Mouse (Mus musculus) stomach, postnatal 0 days (tissue): ENCODE data around the gene Tcerg1l. TPM values are rescaled to one million over a fixed set of nuclear protein-coding genes. Genes with fewer than 3 reads are reported as not detected.

ENCODE experiments used
- ATAC-seq: fragments of 200-750 bp; cut with Nextera tagmentation; 2 replicates; pipeline ENCODE4 v1.8.0; 2017; ENCODE audit not compliant: low FRiP score, low TSS enrichment
- DNase-seq: peaks from one replicate; pipeline ENCODE4 v3.0.0-alpha.2; 2016; ENCODE audit warnings: low spot score
- H3K27ac ChIP-seq: fragments of 300-500 bp; sonication (generic); replicated peaks from 2 replicates; pipeline ENCODE4 v1.5.1; 2014; ENCODE audit warnings: mild to moderate bottlenecking, control low read depth
- H3K27me3 ChIP-seq: fragments of 300-500 bp; sonication (generic); 2 replicates; pipeline ENCODE4 v1.6.1; 2014; ENCODE audit warnings: low read length; ENCODE audit not compliant: control insufficient read depth, insufficient read depth
- H3K36me3 ChIP-seq: fragments of 300-500 bp; sonication (generic); 2 replicates; pipeline ENCODE4 v1.6.1; 2014; ENCODE audit warnings: low read length, mixed read lengths; ENCODE audit not compliant: control insufficient read depth, insufficient read depth
- H3K4me1 ChIP-seq: fragments of 300-500 bp; sonication (generic); replicated peaks from 2 replicates; pipeline ENCODE4 v1.6.1; 2014; ENCODE audit warnings: antibody characterized with exemption; ENCODE audit not compliant: control insufficient read depth, insufficient read depth
- H3K4me2 ChIP-seq: fragments of 300-500 bp; sonication (generic); replicated peaks from 2 replicates; pipeline ENCODE4 v1.6.1; 2014; ENCODE audit warnings: low read depth, mild to moderate bottlenecking, control low read depth, moderate library complexity
- H3K4me3 ChIP-seq: fragments of 300-500 bp; sonication (generic); 2 replicates; pipeline ENCODE4 v1.5.1; 2014; ENCODE audit warnings: low read depth, low read length, control low read depth
- H3K9ac ChIP-seq: fragments of 300-500 bp; sonication (generic); 2 replicates; pipeline ENCODE4 v1.6.1; 2014; ENCODE audit warnings: mild to moderate bottlenecking, low read length, control low read depth, mixed read lengths
- H3K9me3 ChIP-seq: fragments of 300-500 bp; sonication (generic); 2 replicates; pipeline ENCODE4 v1.6.1; 2016; ENCODE audit warnings: low read length; ENCODE audit not compliant: control insufficient read depth
- CTCF ChIP-seq: IDR thresholded peaks from 2 replicates; pipeline ENCODE4 v1.5.1; 2016; ENCODE audit warnings: antibody characterized with exemption, low read depth, mild to moderate bottlenecking, moderate library complexity
- EP300 ChIP-seq: optimal IDR thresholded peaks from 2 replicates; pipeline ENCODE3; 2016; ENCODE audit warnings: antibody characterized with exemption
- WGBS: fragments of 180-500 bp; shearing (Covaris S2); extraction: QIAGEN DNeasy Blood & Tissue Kit; methylation state at CpG from one replicate; pipeline ENCODE4 v1.1.7; 2014; 5-methylcytosine and 5-hydroxymethylcytosine counted together
- polyA plus RNA-seq: library from polyadenylated mRNA; unstranded; fragments of >200 nt; fragmentation: Nextera tagmentation; extraction: Ambion mirVana; gene quantifications from 2 replicates; pipeline ENCODE4 v1.2.1, GENCODE M21; 2015

The Tcerg1l gene
- polyA plus RNA-seq, 1 experiment from 2014 or later: 0.19 TPM

DNA sequence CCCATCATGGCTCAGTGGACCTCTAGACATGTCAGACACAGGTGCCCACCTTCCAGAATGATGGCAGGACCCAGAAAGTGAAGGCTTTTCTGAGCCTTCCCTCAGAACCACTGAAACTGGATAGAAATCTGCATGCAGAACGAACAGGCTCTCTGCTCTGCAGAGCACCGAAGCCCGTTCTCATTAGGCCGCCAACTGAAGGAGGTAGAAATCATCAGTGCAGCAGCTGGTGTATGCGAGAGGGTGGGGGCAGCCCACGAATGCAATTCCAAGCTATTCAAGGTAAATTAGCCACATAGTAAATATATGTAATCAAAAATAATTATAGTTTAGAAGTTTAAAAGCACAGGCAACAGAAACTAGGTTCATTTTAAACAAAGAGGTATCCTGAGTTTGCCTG lies 68.9 kb downstream of the Tcerg1l start:
- H3K36me3 ChIP-seq: no peaks in the 10 kb centered on the region
- no peak overlapping the region for H3K9ac ChIP-seq
- H3K4me2 ChIP-seq: no peak overlapping the region
- 71% methylated on average over 6 of the region's 6 CpGs for WGBS
- TF ChIP-seq CTCF (no peak), EP300 (no peak)
- no peaks in the 10 kb centered on the region for H3K27me3 ChIP-seq
- H3K4me3 ChIP-seq: no peak overlapping the region
- H3K9me3 ChIP-seq: no peaks in the 10 kb centered on the region
- H3K4me1 ChIP-seq: no peaks in the 10 kb centered on the region
- DNase-seq (no peak), ATAC-seq (no peak)
- no peak overlapping the region for H3K27ac ChIP-seq

DNA sequence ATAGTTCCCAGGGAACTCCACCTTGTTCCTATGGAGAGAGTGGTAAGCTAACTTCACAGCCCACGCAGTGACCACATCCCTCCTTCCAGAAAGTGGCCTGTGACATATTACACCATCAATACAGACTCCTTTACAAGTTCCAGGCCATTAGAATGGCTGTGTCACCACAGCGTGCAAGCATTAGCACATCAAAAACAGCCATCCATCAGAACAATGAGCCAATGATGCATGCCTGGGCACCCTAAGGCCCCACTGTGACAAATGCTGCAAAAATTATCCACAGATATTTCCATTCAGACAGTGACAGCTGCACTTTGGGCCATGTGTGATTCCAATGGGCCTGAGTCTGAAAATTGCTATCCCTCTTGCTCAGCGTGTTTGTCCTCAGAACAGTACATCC lies 70.8 kb downstream of the Tcerg1l start:
- DNase-seq: no peak
- TF ChIP-seq CTCF (no peak), EP300 (no peak)
- no peaks in the 10 kb centered on the region for H3K36me3 ChIP-seq

DNA sequence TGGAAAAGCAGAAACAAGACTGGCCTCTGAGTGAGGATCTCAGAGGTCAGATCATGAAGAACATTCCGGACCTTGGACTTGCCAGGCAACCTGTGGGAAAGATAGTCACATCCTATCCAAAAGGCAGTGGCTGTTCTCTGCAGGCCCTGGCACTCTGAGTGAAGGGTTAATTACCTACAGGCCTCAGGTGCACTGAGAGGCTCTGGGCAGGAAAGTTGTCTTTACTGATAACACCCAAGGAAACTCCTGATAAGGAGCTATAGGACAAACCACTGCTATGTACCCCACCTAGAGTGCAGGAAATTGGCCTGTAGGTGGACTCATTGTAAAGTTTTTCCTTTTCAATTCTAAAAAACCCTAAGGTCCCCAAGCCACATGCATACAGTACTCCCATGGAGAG lies 83.8 kb downstream of the Tcerg1l start:
- Histone ChIP-seq H3K4me3 (no peak overlapping the region), H3K27me3 (no peaks in the 10 kb centered on the region), H3K4me2 (no peak overlapping the region), H3K4me1 (no peaks in the 10 kb centered on the region), H3K9me3 (no peaks in the 10 kb centered on the region), H3K27ac (no peak overlapping the region), H3K9ac (no peak overlapping the region), H3K36me3 (no peaks in the 10 kb centered on the region)
- no peak for DNase-seq
- TF ChIP-seq EP300 (no peak), CTCF (no peak)
- WGBS: 87% methylated on average over 1 of the region's 1 CpGs
- ATAC-seq: no peak

More for the DNA sequence above, 70.8 kb downstream of the Tcerg1l start:
- Histone ChIP-seq H3K4me3 (no peak overlapping the region), H3K9ac (no peak overlapping the region), H3K4me2 (no peak overlapping the region), H3K27ac (no peak overlapping the region), H3K27me3 (no peaks in the 10 kb centered on the region), H3K9me3 (no peaks in the 10 kb centered on the region), H3K4me1 (no peaks in the 10 kb centered on the region)
- WGBS: 69% methylated on average over 3 of the region's 3 CpGs
- ATAC-seq: no peak

DNA sequence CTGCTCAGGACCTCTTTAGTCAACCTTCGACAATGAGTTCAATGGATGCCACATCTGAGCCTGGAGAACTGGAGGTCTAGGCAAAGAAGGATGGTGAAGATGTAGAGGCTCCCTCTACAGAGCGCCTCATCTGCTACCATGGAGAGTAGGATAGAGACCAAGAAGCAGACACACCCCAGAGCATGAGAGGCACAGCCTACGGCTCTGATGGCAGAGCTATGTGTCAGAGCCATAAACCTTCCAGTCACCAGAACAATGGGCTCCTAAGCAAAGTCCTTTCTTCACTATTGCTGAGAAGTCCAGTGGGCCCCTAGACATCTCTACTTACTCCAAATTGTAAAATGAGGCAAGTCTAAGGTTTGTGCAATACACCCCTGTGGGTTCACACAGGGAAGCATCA lies 91.4 kb downstream of the Tcerg1l start:
- no peaks in the 10 kb centered on the region for H3K36me3 ChIP-seq
- DNase-seq (no peak), ATAC-seq (no peak)
- no peak for TF ChIP-seq EP300
- TF ChIP-seq CTCF: no peak
- H3K4me2 ChIP-seq: no peak overlapping the region
- no peak overlapping the region for H3K27ac ChIP-seq
- H3K4me1 ChIP-seq: no peaks in the 10 kb centered on the region
- no peak overlapping the region for H3K9ac ChIP-seq
- no peak overlapping the region for H3K4me3 ChIP-seq
- no peaks in the 10 kb centered on the region for H3K27me3 ChIP-seq
- 73% methylated on average over 3 of the region's 3 CpGs for WGBS
- H3K9me3 ChIP-seq: no peaks in the 10 kb centered on the region

DNA sequence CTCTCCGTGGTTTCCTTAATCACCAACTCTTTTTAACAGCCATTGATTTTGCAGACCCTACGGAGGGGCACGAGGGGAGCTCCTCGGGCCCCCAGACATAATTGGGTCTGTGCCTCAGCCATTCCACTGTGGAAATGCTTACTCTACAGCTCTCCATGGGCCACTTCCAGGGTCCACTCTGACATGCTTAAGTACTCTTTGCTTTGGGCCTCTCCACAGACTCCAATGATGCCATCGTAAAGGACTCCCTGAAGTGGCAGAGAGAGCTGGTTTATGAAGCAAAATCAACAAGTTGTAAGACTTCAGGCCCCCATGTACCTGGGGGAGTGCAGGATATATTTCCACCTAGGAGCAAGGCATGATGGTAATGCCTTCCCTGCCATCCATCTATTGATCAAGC lies 112.7 kb downstream of the Tcerg1l start:
- H3K9me3 ChIP-seq: no peaks in the 10 kb centered on the region
- H3K4me1 ChIP-seq: no peaks in the 10 kb centered on the region
- H3K9ac ChIP-seq: no peak overlapping the region
- no peaks in the 10 kb centered on the region for H3K36me3 ChIP-seq
- DNase-seq: no peak
- WGBS: 79% methylated on average over 5 of the region's 5 CpGs
- no peak overlapping the region for H3K27ac ChIP-seq
- no peak overlapping the region for H3K4me2 ChIP-seq
- TF ChIP-seq EP300 (no peak), CTCF (no peak)
- H3K4me3 ChIP-seq: no peak overlapping the region
- no peak for ATAC-seq
- no peaks in the 10 kb centered on the region for H3K27me3 ChIP-seq

DNA sequence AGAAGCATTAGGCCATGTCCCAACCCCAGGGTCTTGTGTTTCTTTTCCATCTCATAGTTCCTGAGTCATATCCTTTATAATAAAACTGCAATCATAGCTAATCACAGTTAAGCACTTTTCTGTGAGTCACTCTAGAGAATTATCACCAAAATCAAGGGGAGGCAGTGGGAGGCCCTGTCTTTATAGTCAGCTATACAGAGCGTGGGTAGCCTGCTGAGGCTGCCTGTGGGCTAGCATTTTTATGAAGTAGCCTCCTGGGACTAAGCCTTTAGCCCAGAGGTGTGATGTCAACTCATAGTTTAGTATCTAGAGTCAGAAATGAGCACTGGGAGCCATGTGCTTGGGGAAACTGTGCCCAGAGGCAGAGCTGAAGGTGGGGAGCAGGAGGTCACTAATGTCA lies 122.3 kb downstream of the Tcerg1l start:
- Histone ChIP-seq H3K27me3 (no peaks in the 10 kb centered on the region), H3K36me3 (no peaks in the 10 kb centered on the region), H3K27ac (no peak overlapping the region), H3K9me3 (no peaks in the 10 kb centered on the region), H3K4me2 (no peak overlapping the region), H3K4me1 (no peaks in the 10 kb centered on the region), H3K4me3 (no peak overlapping the region), H3K9ac (no peak overlapping the region)
- no peak for DNase-seq
- WGBS: 59% methylated on average over 1 of the region's 1 CpGs
- no peak for TF ChIP-seq CTCF
- TF ChIP-seq EP300: no peak
- no peak for ATAC-seq
